Mouse (Mus musculus): ENCODE results near the gene Dab1.

The Dab1 gene

GRCm38 (mm10) chr4:103619321-103619945 lies at the start of gene Dab1:
Dab1 (plus strand) TSS chr4:103619359.
- no peak for DNase-seq (ENCODE audit: low spot score)

- peak; percentile 31 for DNase-seq (ENCODE audit: low spot score)
These were observed 47.3 kb upstream of the Dab1 start for GRCm38 (mm10) chr4:103571721-103572352.

- no peak for DNase-seq (ENCODE audit: low spot score)
These were observed 43.6 kb upstream of the Dab1 start for GRCm38 (mm10) chr4:103575556-103575955.

GRCm38 (mm10) chr4:103576305-103576704 lies 42.9 kb upstream of the Dab1 start:
- DNase-seq (ENCODE audit: low spot score) = no peak

GRCm38 (mm10) chr4:103577111-103577815 lies 41.9 kb upstream of the Dab1 start:
- no peak for DNase-seq (ENCODE audit: low spot score)

- no peak for DNase-seq (ENCODE audit: low spot score)
These were observed 41.3 kb upstream of the Dab1 start for GRCm38 (mm10) chr4:103577821-103578220.

GRCm38 (mm10) chr4:103580021-103580420 lies 39.1 kb upstream of the Dab1 start:
- DNase-seq (ENCODE audit: low spot score) = no peak

GRCm38 (mm10) chr4:103615011-103615410 lies 4.1 kb upstream of the Dab1 start:
- no peak for DNase-seq (ENCODE audit: low spot score)

- DNase-seq (ENCODE audit: low spot score) = no peak
These were observed 800 bp downstream of the Dab1 start for GRCm38 (mm10) chr4:103619946-103620371.

- DNase-seq (ENCODE audit: low spot score) = no peak
These were observed 1.5 kb downstream of the Dab1 start for GRCm38 (mm10) chr4:103620590-103621155.

- DNase-seq (ENCODE audit: low spot score) = no peak
These were observed 2.4 kb downstream of the Dab1 start for GRCm38 (mm10) chr4:103621586-103621985.

GRCm38 (mm10) chr4:103630177-103630576 lies 11.0 kb downstream of the Dab1 start:
- DNase-seq (ENCODE audit: low spot score) = no peak

- no peak for DNase-seq (ENCODE audit: low spot score)
These were observed 17.1 kb downstream of the Dab1 start for GRCm38 (mm10) chr4:103636168-103636776.

GRCm38 (mm10) chr4:103648209-103648896 lies 29.2 kb downstream of the Dab1 start:
- DNase-seq (ENCODE audit: low spot score) = no peak

- no peak for DNase-seq (ENCODE audit: low spot score)
These were observed 36.6 kb downstream of the Dab1 start for GRCm38 (mm10) chr4:103655740-103656139.

- DNase-seq (ENCODE audit: low spot score) = no peak
These were observed 42.2 kb downstream of the Dab1 start for GRCm38 (mm10) chr4:103661386-103661785.

- no peak for DNase-seq (ENCODE audit: low spot score)
These were observed 48.3 kb downstream of the Dab1 start for GRCm38 (mm10) chr4:103667438-103667837.

- DNase-seq (ENCODE audit: low spot score) = no peak
These were observed 58.0 kb downstream of the Dab1 start for GRCm38 (mm10) chr4:103677195-103677594.

GRCm38 (mm10) chr4:103678501-103678900 lies 59.3 kb downstream of the Dab1 start:
- DNase-seq (ENCODE audit: low spot score) = no peak

GRCm38 (mm10) chr4:103685136-103685535 lies 66.0 kb downstream of the Dab1 start:
- no peak for DNase-seq (ENCODE audit: low spot score)

GRCm38 (mm10) chr4:103691717-103692116 lies 72.6 kb downstream of the Dab1 start:
- no peak for DNase-seq (ENCODE audit: low spot score)

- DNase-seq (ENCODE audit: low spot score) = no peak
These were observed 80.6 kb downstream of the Dab1 start for GRCm38 (mm10) chr4:103699755-103700154.

All from ovary, postnatal 14 days (tissue).